Mouse (Mus musculus) adrenal gland (tissue): Measurements from ENCODE around the gene Sgsm2.

Source experiments
- intact Hi-C: fragments of 180-260 bp; cut with DNase I; formaldehyde crosslinking; loops from one replicate; pipeline ENCODE4 v1.15.1; 2025

Gene Sgsm2

DNA sequence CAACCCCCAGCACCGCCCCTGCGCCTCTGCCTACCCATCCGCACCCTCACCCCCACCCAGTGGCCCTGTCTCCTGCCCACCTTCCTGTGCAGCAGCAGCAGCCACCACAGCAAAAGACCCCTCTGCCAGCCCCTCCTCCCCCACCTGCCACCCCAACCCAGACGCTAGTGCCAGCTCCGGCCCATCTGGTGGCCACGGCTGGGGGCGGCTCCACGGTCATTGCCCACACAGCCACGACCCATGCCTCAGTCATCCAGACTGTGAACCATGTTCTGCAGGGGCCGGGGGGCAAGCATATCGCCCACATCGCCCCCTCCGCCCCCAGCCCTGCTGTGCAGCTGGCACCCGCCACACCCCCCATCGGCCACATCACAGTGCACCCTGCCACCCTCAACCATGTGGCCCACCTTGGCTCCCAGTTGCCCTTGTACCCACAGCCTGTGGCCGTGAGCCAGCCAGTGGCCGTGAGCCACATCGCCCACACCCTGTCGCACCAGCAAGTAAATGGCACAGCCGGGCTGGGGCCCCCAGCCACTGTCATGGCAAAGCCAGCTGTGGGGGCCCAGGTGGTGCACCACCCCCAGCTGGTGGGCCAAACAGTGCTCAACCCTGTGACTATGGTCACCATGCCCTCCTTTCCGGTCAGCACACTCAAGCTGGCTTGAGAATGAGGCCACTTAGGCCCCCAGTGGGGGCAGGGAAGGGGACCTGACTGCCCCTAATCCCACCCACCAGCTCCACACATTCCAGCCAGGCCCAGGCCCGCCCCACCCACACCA, 54.0 kb downstream of the Sgsm2 start:
- intact Hi-C loops: loop anchor here (10.0 kb wide), 1 partner anchor 208 kb away; no protein-coding TSS in a partner anchor

DNA sequence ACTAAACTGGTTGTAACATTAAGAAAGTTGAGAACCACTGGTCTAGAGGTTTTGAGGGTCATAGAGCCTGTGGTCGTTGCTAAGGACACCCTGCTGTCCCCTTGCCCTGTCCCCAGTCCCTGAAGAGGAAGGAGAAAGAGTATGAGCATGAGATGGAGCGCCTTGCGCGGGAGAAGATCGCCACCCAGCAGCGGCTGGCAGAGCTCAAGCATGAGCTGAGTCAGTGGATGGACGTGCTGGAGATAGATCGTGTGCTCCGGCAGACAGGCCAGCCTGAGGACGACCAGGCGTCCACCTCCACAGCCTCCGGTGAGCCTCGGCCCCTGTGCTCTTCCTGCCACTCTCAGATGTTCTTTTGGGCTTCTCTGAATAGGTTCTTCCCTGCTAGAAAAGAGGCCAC, 54.8 kb downstream of the Sgsm2 start:
- intact Hi-C loops: loop anchor here (10.0 kb wide), 1 partner anchor 207 kb away; no protein-coding TSS in a partner anchor

DNA sequence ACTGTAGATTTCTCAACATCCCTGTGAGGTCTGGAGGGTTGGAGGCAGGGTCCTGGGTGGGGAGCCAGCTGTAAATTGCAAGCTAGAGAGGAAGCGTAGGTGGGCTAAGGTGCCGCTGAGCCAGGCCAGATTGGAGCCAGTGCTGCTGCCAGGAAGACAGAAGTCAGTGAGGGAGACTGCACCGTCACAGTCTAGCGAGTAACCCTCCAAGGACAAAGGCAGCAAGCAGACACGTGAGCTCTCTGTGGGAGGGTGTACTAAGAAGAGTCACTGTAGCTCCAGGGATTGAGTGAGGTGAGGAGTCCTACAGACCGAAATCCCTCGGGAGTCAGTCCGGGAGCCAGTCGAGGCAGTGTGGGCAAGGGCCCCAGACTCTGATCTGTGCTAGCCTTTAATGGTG, 55.5 kb downstream of the Sgsm2 start:
- intact Hi-C loops: loop anchor here (10.0 kb wide), 1 partner anchor 207 kb away; no protein-coding TSS in a partner anchor

DNA sequence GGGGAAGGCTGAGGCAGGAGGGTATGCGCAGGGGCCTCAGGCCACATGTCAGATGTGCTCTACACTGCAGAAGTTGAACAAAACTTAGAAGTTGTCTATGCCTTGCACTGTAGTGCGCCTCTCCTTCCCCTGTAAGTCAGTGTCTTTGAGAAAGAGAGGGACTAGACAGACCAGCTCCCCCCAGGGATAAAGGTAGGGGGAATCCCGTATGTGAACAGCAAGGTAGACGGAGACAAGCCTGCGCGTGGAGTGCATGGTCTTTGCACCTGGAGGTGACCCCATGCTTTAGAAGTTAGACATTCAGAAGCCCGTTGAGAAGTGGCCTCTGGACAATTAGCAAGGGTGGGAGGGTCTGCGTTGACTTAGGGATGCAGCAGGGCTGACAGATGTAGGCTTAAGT, 56.1 kb downstream of the Sgsm2 start:
- intact Hi-C loops: loop anchor here (10.0 kb wide), 1 partner anchor 206 kb away; no protein-coding TSS in a partner anchor

DNA sequence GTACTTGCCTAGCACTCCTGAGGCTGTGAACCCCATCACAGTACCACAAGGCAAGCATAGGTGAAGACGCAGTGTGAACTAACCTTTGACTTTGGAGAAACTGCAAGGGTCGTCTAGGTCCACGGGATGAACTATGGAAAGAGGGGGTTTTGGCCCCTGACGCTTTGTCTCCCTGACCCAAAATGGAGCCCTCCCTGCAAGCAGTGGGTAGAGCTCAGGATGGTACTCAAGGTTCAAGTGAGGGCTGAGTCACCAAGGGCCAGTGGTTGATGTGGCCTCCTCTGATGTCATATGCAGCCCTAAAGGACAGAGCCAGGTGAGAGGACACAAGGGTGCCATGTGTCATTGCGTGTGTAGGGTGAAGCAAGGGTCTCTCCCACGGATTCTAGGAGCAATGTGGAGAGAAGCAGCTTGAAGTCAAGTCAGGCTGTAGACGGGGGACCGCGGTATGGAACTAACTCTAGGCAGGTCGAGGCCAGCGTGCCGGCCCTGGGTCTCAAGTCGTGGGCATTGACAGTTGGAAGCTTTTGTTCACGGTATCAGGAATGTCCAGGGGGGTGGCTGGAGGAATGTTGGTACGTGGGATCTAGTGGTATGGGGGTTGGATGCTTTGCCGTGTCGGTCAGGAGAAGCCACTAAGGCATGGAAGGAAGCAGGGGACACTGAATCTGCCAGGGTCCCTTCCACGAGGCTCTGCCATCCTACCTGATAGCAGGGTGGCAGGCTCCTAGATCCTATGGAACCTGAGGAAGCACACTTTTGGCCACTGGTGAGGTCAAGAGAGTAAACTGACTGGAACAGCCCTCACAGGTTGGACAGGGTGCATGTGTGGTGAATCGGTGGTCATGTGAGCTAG, 56.8 kb downstream of the Sgsm2 start:
- intact Hi-C loops: loop anchor here (10.0 kb wide), 1 partner anchor 205 kb away; no protein-coding TSS in a partner anchor

DNA sequence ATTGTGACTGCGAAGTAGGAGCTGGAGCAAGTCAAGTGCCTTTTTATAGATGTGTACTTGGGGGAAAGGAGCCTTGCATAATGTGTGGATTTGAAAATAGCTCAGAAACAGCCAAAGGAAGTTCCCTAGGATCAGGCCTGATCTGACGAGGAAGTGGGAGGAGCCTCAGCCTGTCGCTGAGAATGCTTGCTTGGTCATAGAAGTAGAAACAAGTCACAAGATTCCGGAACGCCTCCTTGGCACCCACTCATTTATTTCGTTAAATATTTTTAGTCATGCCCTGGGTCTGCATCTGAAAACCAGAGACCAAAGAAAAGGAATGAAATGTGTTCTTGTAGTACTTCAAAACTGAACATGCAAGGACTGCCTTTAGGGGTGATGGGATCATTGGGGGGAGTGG, 57.9 kb downstream of the Sgsm2 start:
- intact Hi-C loops: no loop called here

DNA sequence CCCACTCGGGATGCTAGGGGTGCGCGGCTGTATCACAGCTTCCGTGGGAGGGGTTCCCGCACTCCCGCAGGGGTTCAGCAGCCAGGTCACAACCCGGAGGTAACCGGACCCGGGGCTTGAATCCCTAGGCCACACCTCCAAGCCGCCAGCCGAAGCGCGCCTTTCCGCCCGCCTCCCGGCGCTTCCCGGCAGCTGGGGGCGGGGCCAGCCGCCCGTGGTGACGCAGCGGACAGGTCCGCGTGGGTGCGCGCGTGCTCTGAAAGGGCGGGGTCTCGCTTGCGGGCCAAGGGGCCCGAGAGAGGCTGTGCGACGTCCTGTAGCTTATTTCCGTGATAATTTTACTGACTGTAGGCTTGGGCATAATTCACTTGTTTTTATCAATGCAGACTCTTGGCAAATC, 58.4 kb downstream of the Sgsm2 start:
- intact Hi-C loops: no loop called here

DNA sequence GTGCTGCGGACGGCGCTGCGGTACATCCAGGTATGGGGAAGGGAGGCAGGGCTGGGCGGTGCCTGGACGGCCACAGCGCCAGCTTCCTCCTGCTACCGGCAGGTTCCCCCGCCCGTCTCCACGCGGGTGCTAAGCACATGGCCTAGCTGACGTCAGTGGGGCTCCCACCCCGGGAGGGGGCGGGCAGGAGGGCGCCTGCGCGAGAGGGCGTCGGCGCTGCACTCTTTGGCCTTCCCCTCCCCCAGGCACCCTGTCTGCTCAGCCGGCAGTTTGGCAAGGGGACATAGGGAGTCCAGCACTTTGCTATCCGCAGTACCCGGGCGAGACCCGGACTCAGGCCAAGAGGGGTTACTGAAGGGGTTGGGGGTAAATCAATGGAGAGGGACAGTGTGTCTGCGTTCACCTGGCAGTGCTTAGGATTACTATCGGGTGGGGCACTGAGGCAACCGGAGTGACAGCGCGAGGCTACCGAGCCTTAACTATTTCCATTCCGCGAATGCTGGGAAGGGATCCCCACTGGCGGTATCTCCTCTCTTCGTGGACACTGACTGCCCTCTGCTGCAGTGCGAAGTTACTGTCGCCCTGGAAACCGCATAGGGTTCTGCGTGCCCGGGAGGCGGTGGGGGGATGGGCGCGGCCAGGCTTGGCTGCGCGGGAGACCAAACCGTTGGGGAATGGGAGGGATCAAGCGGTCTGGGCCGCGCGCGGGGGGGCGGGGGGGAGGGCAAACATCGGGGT, 59.0 kb downstream of the Sgsm2 start:
- intact Hi-C loops: no loop called here

DNA sequence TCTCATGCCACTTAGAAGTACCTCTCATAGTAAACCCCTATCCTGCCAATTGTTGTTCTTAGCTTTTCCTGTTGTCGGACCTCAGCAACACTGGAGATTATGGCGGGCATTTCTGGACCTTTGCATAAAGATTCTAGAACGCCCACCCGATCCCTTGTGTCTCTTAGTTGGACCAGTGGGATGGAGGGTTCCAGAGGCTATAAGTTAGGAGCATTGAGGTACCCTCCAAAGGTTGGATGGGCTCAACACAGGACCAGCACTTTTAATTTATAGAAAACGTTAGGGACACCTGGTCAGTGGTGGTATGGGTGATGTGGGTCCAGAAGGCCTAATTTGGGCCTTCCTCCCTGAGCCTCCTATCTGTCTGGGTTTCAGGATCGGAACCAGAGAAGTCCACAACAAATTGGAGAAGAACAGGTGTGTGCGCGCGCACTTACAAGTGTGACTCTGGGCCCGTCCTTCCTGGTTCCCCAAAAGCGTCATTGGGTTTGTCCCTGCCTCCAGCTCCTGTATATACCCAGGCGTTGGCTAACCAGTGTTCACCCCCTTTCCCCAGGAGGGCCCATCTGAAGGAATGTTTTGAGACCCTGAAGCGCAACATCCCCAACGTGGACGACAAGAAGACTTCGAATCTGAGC, 59.7 kb downstream of the Sgsm2 start:
- intact Hi-C loops: no loop called here

DNA sequence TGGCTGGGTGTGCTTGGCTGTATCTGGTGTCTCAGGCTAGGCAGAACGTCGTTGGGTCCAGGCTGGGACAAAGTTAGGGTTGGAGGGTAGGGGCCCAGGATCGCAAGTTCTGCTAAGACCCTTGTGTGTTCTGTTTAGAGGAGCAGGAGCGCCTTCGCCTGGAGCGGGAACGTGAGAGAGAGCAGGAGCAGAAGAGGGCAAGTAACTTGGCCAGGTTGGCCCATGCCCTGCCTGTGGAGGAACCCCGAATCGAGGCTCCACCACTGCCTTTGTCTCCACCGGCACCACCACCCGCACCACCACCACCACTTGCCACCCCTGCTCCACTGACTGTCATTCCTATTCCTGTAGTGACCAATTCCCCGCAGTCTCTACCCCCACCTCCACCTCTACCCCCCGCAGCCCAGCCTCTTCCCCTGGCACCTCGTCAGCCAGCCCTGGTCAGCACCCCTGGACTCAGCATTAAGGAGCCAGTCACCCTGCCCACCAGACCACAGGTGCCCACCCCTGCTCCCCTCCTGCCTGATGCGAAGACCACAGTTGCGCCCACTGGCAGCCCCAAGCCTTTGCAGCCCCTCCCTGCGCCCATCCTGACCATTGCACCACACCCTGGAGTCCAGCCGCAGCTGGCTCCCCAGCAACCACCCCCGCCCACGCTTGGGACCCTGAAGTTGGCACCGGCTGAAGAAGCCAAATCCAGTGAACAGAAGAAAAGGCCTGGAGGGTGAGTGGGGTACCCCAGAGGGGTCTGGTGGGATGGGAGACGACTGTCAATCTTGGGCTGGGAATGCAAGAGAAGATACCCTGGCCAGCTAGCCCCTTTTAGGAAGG, 60.4 kb downstream of the Sgsm2 start:
- intact Hi-C loops: no loop called here

DNA sequence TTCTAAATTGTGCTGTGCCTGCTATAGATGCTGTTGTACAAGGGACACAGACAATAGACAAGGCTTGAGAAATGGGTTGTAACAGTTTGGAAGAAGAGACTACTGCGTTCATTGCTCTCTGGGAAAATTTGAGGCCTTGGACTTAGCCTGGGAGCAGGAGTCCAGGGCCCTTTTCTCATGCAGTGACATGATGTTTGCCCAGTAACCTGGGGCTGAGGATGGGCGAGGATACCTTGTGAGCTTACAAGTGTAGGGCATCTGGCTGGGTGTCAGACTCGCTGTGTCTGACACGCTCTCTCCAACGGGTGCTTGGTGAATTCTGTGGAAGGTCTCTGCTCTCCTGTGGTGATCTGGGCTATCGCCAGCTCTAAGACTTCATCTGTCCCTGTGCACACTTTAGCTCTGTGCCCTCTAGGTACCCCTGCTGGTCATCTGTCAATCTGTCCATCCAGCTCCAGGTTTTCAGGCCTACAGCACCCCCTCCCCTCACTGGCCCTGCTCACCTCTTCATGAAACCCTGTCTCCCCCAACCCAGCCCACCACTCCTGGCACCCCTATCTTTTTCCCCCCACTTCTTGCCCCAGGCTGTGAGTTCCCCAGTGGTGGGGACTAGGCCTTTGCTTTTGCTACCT, 61.2 kb downstream of the Sgsm2 start:
- intact Hi-C loops: no loop called here

DNA sequence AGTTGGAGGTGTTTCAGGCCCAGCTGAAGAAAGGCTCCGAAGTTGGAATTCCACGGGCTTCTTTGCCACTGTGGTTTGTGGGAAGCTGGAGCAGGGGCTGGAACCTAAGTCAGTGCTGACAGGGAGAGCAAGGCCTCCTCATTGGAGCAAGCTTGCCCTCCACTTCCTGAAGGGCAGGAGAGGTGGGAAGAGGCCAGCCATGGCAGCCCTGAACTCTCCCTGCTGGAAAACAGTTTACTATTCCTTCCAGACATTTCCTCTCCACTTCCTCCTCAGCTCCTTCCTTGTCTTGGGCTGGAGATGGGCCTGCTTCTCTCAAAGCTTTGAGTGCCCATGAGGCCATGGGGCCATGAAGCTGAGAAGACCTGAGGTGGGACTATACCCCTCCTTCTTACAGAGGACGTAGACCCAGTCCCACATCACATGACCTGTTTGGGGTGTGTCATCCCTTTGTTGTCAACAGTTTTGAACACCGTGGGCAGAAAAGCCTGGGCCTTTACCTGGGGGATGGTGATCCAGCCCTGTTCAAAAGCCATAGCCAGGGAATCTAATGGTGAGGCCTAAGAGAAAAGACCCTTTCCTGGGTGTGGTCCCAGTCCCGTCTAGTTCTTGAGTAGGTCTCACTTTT, 62.1 kb downstream of the Sgsm2 start:
- intact Hi-C loops: no loop called here

DNA sequence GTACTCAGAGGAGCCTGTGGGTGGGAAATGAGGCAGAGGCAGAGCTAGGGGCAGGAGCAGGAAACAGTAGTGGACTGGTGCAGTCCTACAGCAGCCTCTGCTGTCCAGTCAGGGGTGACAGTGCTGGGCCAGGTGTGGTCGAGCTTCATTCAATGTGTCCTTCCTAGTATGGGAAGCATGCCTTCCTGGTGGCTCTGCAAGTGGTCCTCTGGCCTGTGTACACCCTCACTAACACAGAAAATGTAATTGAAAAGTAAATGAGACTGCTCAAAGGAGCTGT, 62.6 kb downstream of the Sgsm2 start:
- intact Hi-C loops: no loop called here

DNA sequence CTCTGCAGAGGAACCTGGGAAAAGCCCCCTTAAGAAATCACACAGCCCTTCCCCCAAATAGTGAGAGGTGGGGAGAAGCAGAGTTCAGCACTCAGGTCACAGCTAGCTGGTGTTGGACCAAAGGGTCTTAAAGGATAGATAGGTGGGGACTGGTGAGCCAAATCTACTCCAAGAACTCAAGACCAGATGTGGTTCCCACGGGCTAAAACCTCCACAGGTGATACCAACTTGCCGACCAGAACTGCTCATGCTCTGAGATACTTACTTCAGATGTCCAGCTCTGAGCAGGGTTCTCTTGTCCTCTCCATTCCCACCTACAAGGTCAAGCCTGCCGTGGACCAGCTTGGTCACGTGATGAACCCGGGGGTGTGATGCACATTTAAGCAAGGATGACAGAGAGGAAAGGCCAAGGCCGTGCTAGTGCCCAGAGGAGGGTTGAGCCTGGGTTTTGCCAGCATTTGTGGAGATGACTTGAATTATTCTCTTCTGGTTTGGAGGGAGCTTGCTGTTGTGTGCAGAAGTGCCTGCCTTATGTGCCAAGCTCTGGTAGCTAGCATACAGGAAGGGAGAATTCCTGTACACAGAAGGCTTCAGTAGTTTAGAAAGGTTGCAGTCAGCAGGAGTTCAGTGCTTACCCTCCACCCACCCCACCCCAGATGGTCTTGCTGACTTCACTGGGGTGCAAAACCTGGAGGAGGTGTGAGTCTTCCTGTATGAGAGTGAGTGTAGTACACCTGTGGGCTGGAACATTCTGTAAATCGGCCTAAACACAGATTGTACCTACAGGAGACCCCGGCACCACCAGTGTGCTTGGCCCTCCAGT, 63.1 kb downstream of the Sgsm2 start:
- intact Hi-C loops: no loop called here

DNA sequence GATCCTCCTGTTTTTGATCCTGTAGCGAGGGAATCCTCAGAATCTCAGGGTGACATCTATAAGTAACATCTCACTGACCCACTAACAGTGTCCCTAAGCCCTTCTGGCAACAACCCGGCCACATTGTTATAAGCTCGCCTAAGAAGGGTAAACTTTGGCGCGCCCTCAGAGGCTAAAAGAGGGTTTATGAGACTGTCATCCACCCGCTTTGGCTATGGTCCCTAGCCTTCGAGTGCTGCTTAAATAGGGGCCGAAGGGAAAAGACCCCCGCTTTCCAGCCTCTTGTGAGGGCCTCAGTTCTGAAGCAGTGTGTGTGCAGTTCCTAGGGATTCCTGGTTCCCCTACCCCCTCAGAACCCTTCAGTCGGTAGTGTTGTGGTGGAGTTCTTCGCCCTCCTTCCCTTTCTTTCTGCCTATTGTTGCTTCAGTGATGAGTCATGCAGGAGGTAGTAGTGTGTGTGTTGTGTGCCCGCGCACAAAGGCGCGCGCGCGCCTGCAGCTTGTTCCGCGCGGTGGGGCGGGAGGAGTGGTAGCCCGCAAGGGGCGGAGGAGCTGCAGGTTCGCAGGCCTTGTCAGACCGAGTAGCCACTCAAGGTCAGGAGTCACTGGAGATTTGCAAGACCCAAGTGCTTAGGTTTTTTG, 64.2 kb downstream of the Sgsm2 start:
- intact Hi-C loops: no loop called here

DNA sequence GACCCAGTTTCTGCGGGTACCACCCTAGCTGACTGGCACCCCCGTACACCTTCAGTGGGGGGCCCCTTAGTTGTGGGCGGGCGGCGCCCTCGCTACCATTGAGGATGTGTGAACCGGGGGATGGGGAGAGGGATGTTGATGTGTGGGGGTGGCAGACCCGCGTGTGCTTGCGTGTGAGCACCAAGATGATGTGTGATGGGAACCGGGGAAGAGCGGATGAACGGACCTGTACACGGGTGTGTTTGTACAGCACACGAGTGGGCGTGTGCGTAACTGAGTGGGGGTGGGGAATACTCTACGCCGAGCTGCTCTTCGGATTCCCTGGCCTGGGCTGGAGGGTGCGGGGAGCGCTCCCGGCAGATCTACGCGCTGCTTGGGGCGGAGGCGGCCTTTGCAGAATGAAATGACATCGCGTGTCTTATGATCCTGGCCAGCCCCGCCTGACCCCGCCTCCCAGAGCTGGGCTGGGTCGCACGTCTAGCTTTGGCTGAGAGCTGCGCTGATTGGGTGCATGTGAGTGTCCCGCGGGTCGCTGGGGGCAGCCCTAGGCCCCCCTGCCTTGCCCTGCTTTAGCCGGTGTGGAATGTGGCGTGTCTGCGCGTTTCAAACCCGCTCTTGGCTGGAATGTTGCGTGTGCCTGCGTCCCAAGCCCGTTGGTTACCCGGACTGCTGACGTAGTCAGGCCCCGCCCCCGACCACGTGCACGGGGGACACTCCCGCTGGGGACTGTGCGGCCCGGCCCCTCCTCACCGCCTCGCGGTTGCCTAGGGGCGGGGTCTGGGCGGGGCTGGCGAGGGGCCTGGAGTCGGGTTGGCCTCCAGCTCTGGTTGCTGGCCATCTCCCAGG, 65.0 kb downstream of the Sgsm2 start:
- intact Hi-C loops: no loop called here

DNA sequence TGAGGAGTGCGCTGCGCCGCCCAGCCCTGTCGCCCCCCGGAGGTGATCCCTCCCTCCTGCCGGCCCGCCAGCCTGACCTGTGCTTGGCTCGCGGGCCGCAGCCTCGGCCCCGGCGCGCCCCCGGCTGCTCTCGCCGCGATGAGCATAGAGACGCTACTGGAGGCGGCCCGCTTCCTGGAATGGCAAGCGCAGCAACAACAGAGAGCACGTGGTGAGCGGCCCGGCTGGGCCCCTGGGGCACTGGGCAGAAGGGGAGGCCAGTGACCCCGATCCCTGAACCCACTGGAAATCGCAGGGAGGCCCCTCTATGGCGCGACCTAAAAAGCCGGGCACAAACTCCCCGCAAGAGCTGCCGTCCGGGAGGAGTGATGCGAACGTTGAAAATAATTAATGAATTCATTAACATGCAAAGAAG, 65.7 kb downstream of the Sgsm2 start:
- intact Hi-C loops: no loop called here
